In genomic region chr7:66660972-66661371, GRCm38 (mm10) we compare ENCODE assay signal across 13 mouse cellular contexts. TPM values are rescaled to one million over a fixed set of nuclear protein-coding genes. Genes with fewer than 3 reads are reported as not detected.
A peak's percentile ranks its signal among the peaks of the same experiment; 100 is the strongest.
DNase-seq lines count a peak whose midpoint lies in the region; ATAC-seq and TF ChIP-seq lines count a peak whose summit lies in the region.
"Had no signal": no experiment of that assay in that cellular context is flagged by ENCODE, and none has a peak within 500 bp of the region (broad histone marks: within the 10 kb centered on the region; RNA-seq: fewer than 3 reads in every experiment).

No protein-coding gene starts in this region.

- 81% methylated on average over 8 of the region's 8 CpGs for WGBS in intestine, embryonic 16.5 days
- WGBS in intestine, postnatal 0 days, result 86% methylated on average over 8 of the region's 8 CpGs
- WGBS in midbrain, embryonic 15.5 days, result 79% methylated on average over 8 of the region's 8 CpGs
- 83% methylated on average over 8 of the region's 8 CpGs for WGBS in midbrain, postnatal 0 days
- WGBS in stomach, postnatal 0 days, result 76% methylated on average over 8 of the region's 8 CpGs
- 85% methylated on average over 8 of the region's 8 CpGs for WGBS in neural tube, embryonic 15.5 days

- no peak overlapping the region for H3K4me3 ChIP-seq in intestine, embryonic 16.5 days (ENCODE audit: low read length)
- H3K4me3 ChIP-seq in intestine, postnatal 0 days (ENCODE audit: low read depth, low read length), result no peak overlapping the region
- H3K4me3 ChIP-seq in midbrain, embryonic 15.5 days, result no peak overlapping the region
- H3K4me3 ChIP-seq in midbrain, postnatal 0 days (ENCODE audit: low read depth, low read length), result no peak overlapping the region
- no peak overlapping the region for H3K4me3 ChIP-seq in stomach, postnatal 0 days (ENCODE audit: low read depth, low read length)
- H3K4me3 ChIP-seq in neural tube, embryonic 15.5 days (replicated peaks), result no peak overlapping the region
- H3K4me3 ChIP-seq: embryonic facial prominence, embryonic 12.5 days; hindbrain, embryonic 13.5 days had no signal

- peaks cover 9% of the 10 kb centered on the region; the same call in 1 of the 2 replicates for H3K4me1 ChIP-seq in intestine, embryonic 16.5 days (ENCODE audit: control insufficient read depth, insufficient read depth, low read length)
- no peaks in the 10 kb centered on the region for H3K4me1 ChIP-seq in intestine, postnatal 0 days (replicated peaks; ENCODE audit: control insufficient read depth, insufficient read depth, low read length)
- 0 out of 2 replicates have a peak, but pooled peaks cover 2% of the 10 kb centered on the region for H3K4me1 ChIP-seq in midbrain, embryonic 15.5 days
- H3K4me1 ChIP-seq in midbrain, postnatal 0 days (ENCODE audit: insufficient read depth, low read length), result no peaks in the 10 kb centered on the region
- H3K4me1 ChIP-seq in stomach, postnatal 0 days (replicated peaks; ENCODE audit: control insufficient read depth, insufficient read depth), result no peaks in the 10 kb centered on the region
- 0 out of 2 replicates have a peak, but pooled peaks cover 2% of the 10 kb centered on the region for H3K4me1 ChIP-seq in neural tube, embryonic 15.5 days
- H3K4me1 ChIP-seq: embryonic facial prominence, embryonic 12.5 days; heart, embryonic 15.5 days; hindbrain, embryonic 10.5 days; hindbrain, embryonic 13.5 days had no signal

- TF ChIP-seq CTCF in intestine, postnatal 0 days (IDR thresholded peaks at IDR 0.05; ENCODE audit: low read depth), result no peak
- no peak for TF ChIP-seq CTCF in midbrain, postnatal 0 days (IDR thresholded peaks at IDR 0.05)
- TF ChIP-seq CTCF in stomach, postnatal 0 days (IDR thresholded peaks at IDR 0.05; ENCODE audit: low read depth), result no peak

- DNase-seq in midbrain, postnatal 0 days (ENCODE audit: low spot score), result no peak
- peak; percentile 10 for DNase-seq in ZHBTc4 (ENCODE audit: low read depth, low spot score)
- no peak for DNase-seq in stomach, postnatal 0 days (ENCODE audit: low spot score)

- no peak overlapping the region for H3K9ac ChIP-seq in intestine, embryonic 16.5 days (ENCODE audit: low read depth, low read length)
- no peak overlapping the region for H3K9ac ChIP-seq in intestine, postnatal 0 days (ENCODE audit: low read depth, low read length)
- H3K9ac ChIP-seq in midbrain, embryonic 15.5 days, result no peak overlapping the region
- H3K9ac ChIP-seq in midbrain, postnatal 0 days (replicated peaks; ENCODE audit: low read length, poor library complexity, severe bottlenecking), result no peak overlapping the region
- no peak overlapping the region for H3K9ac ChIP-seq in stomach, postnatal 0 days (ENCODE audit: low read length)
- H3K9ac ChIP-seq in neural tube, embryonic 15.5 days (replicated peaks), result no peak overlapping the region
- H3K9ac ChIP-seq: embryonic facial prominence, embryonic 12.5 days; embryonic facial prominence, embryonic 15.5 days; heart, embryonic 12.5 days; heart, embryonic 15.5 days; hindbrain, embryonic 13.5 days had no signal

- peak overlapping the region; percentile 5; the same call in 1 of the 2 replicates for H3K27ac ChIP-seq in intestine, embryonic 16.5 days (ENCODE audit: low read length)
- no peak overlapping the region for H3K27ac ChIP-seq in intestine, postnatal 0 days (ENCODE audit: low read depth, low read length)
- H3K27ac ChIP-seq in midbrain, embryonic 15.5 days, result no peak overlapping the region
- H3K27ac ChIP-seq in midbrain, postnatal 0 days (ENCODE audit: low read depth, low read length), result no peak overlapping the region
- 0 out of 2 replicates have a peak overlapping the region, but pooled peaks have one; percentile 30 for H3K27ac ChIP-seq in stomach, postnatal 0 days (replicated peaks)
- H3K27ac ChIP-seq in neural tube, embryonic 15.5 days (replicated peaks), result no peak overlapping the region
- H3K27ac ChIP-seq: embryonic facial prominence, embryonic 12.5 days; embryonic facial prominence, embryonic 15.5 days; heart, embryonic 15.5 days; hindbrain, embryonic 10.5 days; hindbrain, embryonic 13.5 days had no signal

- H3K27me3 ChIP-seq in intestine, embryonic 16.5 days (replicated peaks; ENCODE audit: control insufficient read depth, insufficient read depth, low read length), result no peaks in the 10 kb centered on the region
- no peaks in the 10 kb centered on the region for H3K27me3 ChIP-seq in intestine, postnatal 0 days (replicated peaks; ENCODE audit: control insufficient read depth, insufficient read depth, low read length)
- H3K27me3 ChIP-seq in midbrain, embryonic 15.5 days (replicated peaks), result no peaks in the 10 kb centered on the region
- no peaks in the 10 kb centered on the region for H3K27me3 ChIP-seq in midbrain, postnatal 0 days (ENCODE audit: insufficient read depth, low read length)
- H3K27me3 ChIP-seq in stomach, postnatal 0 days (ENCODE audit: control insufficient read depth, insufficient read depth, low read length), result no peaks in the 10 kb centered on the region
- H3K27me3 ChIP-seq in neural tube, embryonic 15.5 days (replicated peaks), result no peaks in the 10 kb centered on the region
- H3K27me3 ChIP-seq: embryonic facial prominence, embryonic 12.5 days; embryonic facial prominence, embryonic 15.5 days; heart, embryonic 12.5 days; heart, embryonic 15.5 days; hindbrain, embryonic 13.5 days had no signal

- H3K9me3 ChIP-seq in intestine, embryonic 16.5 days (ENCODE audit: control insufficient read depth, low read length), result no peaks in the 10 kb centered on the region
- no peaks in the 10 kb centered on the region for H3K9me3 ChIP-seq in intestine, postnatal 0 days (ENCODE audit: control insufficient read depth)
- no peaks in the 10 kb centered on the region for H3K9me3 ChIP-seq in midbrain, embryonic 15.5 days
- H3K9me3 ChIP-seq in midbrain, postnatal 0 days (ENCODE audit: low read length), result no peaks in the 10 kb centered on the region
- no peaks in the 10 kb centered on the region for H3K9me3 ChIP-seq in stomach, postnatal 0 days (ENCODE audit: control insufficient read depth, low read length)
- H3K9me3 ChIP-seq in neural tube, embryonic 15.5 days (replicated peaks), result no peaks in the 10 kb centered on the region
- H3K9me3 ChIP-seq: embryonic facial prominence, embryonic 12.5 days; embryonic facial prominence, embryonic 15.5 days; heart, embryonic 12.5 days; heart, embryonic 15.5 days; hindbrain, embryonic 10.5 days; hindbrain, embryonic 13.5 days had no signal

- no peak for ATAC-seq in intestine, embryonic 16.5 days
- ATAC-seq in intestine, postnatal 0 days, result no peak
- ATAC-seq in midbrain, embryonic 15.5 days (replicated peaks), result peak; percentile 63
- ATAC-seq in midbrain, postnatal 0 days (ENCODE audit: low FRiP score), result no peak
- no peak for ATAC-seq in stomach, postnatal 0 days (ENCODE audit: low FRiP score, low TSS enrichment)
- ATAC-seq in neural tube, embryonic 15.5 days (ENCODE audit: low FRiP score), result no peak

- H3K36me3 ChIP-seq in intestine, embryonic 16.5 days (ENCODE audit: control insufficient read depth, insufficient read depth, low read length), result no peaks in the 10 kb centered on the region
- peaks cover 18% of the 10 kb centered on the region for H3K36me3 ChIP-seq in intestine, postnatal 0 days (ENCODE audit: control insufficient read depth, insufficient read depth)
- H3K36me3 ChIP-seq in midbrain, embryonic 15.5 days (replicated peaks), result no peaks in the 10 kb centered on the region; the same call in 1 of the 2 replicates
- peaks cover 25% of the 10 kb centered on the region for H3K36me3 ChIP-seq in midbrain, postnatal 0 days (ENCODE audit: insufficient read depth, low read length)
- H3K36me3 ChIP-seq in stomach, postnatal 0 days (ENCODE audit: control insufficient read depth, insufficient read depth, low read length), result peaks cover 12% of the 10 kb centered on the region
- peaks cover 19% of the 10 kb centered on the region for H3K36me3 ChIP-seq in neural tube, embryonic 15.5 days

- H3K4me2 ChIP-seq in intestine, embryonic 16.5 days (ENCODE audit: low read depth, low read length), result no peak overlapping the region
- no peak overlapping the region for H3K4me2 ChIP-seq in intestine, postnatal 0 days (replicated peaks; ENCODE audit: low read depth)
- H3K4me2 ChIP-seq in midbrain, embryonic 15.5 days, result no peak overlapping the region
- H3K4me2 ChIP-seq in midbrain, postnatal 0 days (ENCODE audit: low read depth, low read length, poor library complexity, severe bottlenecking), result no peak overlapping the region
- H3K4me2 ChIP-seq in stomach, postnatal 0 days (replicated peaks; ENCODE audit: low read depth), result no peak overlapping the region
- no peak overlapping the region for H3K4me2 ChIP-seq in neural tube, embryonic 15.5 days
- H3K4me2 ChIP-seq: hindbrain, embryonic 13.5 days had no signal

- no peak for TF ChIP-seq EP300 in stomach, postnatal 0 days (optimal IDR thresholded peaks at IDR 0.05)

RNA-seq across cellular contexts. Expression of gene Asb7, which starts 28.4 kb away (rescaled TPM):
- polyA plus RNA-seq in intestine, embryonic 16.5 days (2015; fragmentation: Nextera tagmentation; extraction: Ambion mirVana), result 10.2 and 10.3 TPM in 2 replicates
- 6.0 and 6.8 TPM in 2 replicates for polyA plus RNA-seq in intestine, postnatal 0 days (2015; fragmentation: Nextera tagmentation; extraction: Ambion mirVana)
- 17.6 and 17.8 TPM in 2 replicates for polyA plus RNA-seq in midbrain, embryonic 15.5 days (2015; fragmentation: Nextera tagmentation; extraction: Ambion mirVana)
- 17.5 and 22.5 TPM in 2 replicates for total RNA-seq in midbrain, postnatal 0 days (2014; rRNA removed)
- 9.9 and 11.1 TPM in 2 replicates for polyA plus RNA-seq in midbrain, postnatal 0 days (2015; fragmentation: Nextera tagmentation; extraction: Ambion mirVana)
- 5.0 and 5.9 TPM in 2 replicates for polyA plus RNA-seq in stomach, postnatal 0 days (2015; fragmentation: Nextera tagmentation; extraction: Ambion mirVana)
- 12.9 and 15.6 TPM in 2 replicates for polyA plus RNA-seq in neural tube, embryonic 15.5 days (2015; fragmentation: Nextera tagmentation; extraction: Ambion mirVana)

RNA-seq across cellular contexts. Expression of gene Lins1, which starts 28.7 kb away (rescaled TPM):
- 10.7 and 11.1 TPM in 2 replicates for polyA plus RNA-seq in intestine, embryonic 16.5 days (2015; fragmentation: Nextera tagmentation; extraction: Ambion mirVana)
- 4.5 and 4.8 TPM in 2 replicates for polyA plus RNA-seq in intestine, postnatal 0 days (2015; fragmentation: Nextera tagmentation; extraction: Ambion mirVana)
- polyA plus RNA-seq in midbrain, embryonic 15.5 days (2015; fragmentation: Nextera tagmentation; extraction: Ambion mirVana), result 18.2 and 22.1 TPM in 2 replicates
- total RNA-seq in midbrain, postnatal 0 days (2014; rRNA removed), result 12.9 and 19.6 TPM in 2 replicates
- polyA plus RNA-seq in midbrain, postnatal 0 days (2015; fragmentation: Nextera tagmentation; extraction: Ambion mirVana), result 16.5 and 17.9 TPM in 2 replicates
- polyA plus RNA-seq in stomach, postnatal 0 days (2015; fragmentation: Nextera tagmentation; extraction: Ambion mirVana), result 7.6 and 7.8 TPM in 2 replicates
- polyA plus RNA-seq in neural tube, embryonic 15.5 days (2015; fragmentation: Nextera tagmentation; extraction: Ambion mirVana), result 14.7 and 16.5 TPM in 2 replicates

Comparison
In these comparisons a context has a peak if more than half of its experiments do, and no peak if none do; other contexts are left out.
1. H3K27ac ChIP-seq: peak in intestine, embryonic 16.5 days (single experiment) and stomach, postnatal 0 days (single experiment); none in intestine, postnatal 0 days (single experiment), midbrain, embryonic 15.5 days (single experiment), midbrain, postnatal 0 days (single experiment) and neural tube, embryonic 15.5 days (single experiment).